Mouse (Mus musculus) urinary bladder, adult 18-20 months (tissue): ENCODE measurements around the gene Ttll3.

ENCODE experiments used
- DNase-seq, 2 experiments: peaks; one replicate each; pipeline ENCODE4 v3.0.0; 2022; ENCODE audit warnings: low spot score in 2 of 2, mixed read lengths in 2 of 2

Gene Ttll3

DNA sequence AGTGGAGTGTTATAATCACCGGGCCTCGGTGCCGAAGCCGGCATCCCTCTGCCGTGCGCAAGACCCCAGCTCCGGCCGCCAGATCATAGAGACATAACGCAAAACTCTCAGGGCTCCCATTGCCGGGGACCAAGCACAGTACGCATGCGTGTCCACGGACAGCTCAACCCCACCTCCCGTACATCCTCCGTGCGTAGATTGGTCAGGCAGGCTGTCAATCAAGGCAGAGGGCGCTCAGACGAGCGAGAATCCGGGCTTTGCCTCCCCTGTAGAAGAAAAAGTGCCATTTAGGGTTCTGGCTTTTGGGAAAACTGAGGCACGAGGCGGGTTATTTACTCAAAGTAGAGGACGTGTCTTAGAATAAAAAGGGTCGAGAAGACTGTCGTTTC, 30.1 kb downstream of the Ttll3 start, which contains the start of gene Rpusd3:
Gene Rpusd3 (minus strand): TSS at position 142 of the 389 bp plus-strand sequence.
- peak; percentile 97 for DNase-seq

DNA sequence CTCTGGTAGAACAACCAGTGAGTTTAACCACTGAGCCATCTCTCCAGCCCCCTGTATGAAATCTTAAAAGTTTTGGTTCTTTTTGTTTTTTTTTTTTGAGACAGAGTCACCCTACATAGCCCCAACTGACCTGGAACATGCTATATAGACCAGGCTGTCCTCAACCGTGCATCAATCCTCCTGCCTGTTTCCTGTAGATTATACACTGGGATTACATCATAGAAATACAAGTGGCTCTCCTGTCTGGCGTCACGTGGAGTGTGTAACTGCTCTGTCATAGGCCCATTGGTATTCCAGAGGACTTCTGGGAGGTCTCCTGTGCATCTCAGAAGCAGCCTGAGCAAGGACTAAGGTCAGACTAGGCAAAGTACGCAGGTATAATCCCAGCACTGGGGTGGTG, 33.9 kb downstream of the Ttll3 start:
- no peak for DNase-seq

DNA sequence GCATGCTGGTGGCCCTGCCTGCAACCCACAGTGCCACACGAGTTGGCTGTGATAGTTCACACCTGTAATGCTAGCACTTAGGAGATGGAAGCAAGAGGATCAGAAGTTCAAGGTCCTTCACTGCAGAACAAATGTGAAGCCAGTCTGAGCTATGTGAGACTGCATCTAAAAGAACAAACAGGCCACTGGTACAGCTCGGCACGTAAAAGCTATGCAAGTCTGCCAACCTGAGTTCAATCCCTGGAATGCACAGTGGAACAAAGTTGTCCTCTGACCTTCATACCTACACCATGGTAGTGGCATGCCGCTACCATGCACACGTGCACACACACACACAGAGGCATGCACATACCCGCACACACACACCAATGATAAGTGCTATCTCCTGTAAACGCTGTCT, 35.1 kb downstream of the Ttll3 start:
- no peak for DNase-seq

DNA sequence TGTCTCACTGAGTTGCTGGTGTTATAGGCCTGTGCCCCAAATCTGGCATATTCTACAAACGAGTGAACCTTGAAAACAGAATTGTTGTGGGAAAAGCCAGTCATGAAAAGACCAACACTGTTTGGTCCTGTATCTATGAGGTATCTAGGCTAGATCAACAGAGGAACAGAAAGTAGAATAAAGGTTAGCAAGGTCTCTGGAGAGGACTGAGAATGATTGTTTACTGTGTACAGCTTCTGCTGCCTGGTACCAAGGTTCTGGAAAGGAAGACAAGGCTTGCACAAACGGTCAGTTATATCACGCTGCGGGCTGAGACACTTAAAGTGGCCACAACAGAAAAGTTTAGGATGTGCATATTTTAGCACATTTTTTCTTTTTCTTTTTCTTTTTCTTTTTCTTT, 37.6 kb downstream of the Ttll3 start:
- no peak for DNase-seq

DNA sequence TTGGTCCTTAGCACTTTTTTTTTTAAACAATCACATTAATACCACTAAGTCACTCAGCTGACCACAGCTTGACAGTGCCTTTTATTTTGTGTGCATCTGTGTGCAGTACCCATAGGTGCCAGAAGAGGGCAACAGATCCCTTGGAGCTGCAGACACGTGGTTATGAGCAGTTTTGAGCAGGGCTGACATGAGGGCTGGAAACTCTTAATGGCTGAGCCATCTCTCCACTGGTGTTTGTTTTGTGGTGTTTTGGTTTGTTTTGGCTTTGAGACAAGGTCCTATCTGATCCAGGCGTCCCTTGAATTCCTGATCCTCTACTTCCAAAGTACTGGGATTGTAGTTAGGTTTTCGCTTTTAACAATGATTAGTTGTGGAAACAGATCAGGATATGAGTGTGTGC, 38.3 kb downstream of the Ttll3 start:
- DNase-seq, result no peak

DNA sequence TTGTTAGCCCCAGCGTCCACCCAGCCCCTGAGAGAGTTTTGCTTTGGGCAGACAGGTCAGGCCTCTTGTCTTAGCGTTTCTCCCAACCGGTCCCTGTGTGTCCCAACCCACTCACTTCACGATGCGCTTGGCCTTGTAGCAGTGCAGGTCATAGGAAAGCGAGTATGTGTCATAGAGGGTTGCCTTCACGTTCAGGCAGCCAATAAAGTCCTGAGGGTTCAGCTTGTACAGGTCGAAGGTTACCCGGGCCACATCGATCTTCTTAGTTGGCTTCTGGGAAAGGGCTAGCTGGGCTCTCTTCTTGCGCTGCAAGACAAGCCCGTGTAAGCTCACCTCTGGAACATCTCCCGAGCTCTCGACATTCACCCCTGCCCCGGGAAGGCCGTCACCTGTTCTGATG, 38.9 kb downstream of the Ttll3 start:
- no peak for DNase-seq

DNA sequence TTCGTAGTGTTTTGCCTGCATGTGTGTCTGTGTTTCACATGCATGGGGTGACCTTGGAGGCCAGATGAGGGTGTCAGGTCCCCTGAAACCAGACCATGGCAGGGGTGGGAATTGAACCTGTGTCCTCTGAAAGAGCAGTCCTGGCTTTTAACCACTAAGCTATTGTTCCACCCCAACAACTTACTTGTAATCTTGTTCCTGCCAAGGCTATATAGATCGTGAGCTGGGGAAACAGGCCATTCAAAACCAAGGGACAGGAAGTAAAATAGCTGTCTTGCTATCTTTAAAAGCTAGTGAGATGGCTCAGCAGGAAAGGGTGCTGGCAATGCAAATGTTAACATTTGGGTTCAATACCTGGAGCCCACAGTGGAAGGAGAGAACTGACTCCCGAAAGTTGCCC, 40.9 kb downstream of the Ttll3 start:
- DNase-seq, result no peak

DNA sequence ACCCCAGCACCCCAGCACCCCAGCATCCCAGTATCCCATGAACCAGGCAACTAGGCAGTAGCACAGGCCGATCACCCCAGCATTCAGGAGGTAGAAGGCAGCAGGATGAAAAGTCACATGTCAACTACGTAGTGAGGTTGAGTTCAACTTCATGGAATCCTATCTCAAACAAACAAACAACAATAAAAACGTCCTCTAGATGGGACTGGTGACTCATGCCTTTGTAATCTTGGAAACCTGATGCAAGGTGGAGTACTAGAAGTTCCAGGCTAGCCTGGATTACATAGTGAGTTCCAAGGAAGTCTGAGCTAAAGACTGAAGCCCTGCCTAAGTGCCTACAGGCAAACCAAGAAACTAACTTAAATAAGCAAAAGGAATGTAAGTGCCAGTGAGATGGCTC, 41.8 kb downstream of the Ttll3 start:
- no peak for DNase-seq

DNA sequence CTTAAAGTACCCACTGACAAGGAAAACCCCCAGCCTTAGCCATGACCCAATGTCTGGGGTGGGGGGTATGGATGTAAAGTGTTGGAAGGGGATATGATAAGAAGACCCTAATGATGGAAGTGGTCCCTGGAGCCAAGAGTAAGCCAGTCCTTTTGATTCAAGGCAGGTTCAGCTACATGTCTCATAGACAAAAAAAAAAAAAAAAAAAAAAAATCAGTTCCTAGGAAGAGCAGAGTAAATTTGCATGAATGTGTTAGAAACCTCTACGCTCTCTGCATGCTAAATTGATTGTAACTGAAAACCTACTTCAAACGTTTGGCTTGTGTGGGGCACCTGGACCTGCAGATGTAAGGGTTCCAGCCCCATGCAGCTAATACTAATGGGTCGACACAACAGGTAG, 42.7 kb downstream of the Ttll3 start:
- DNase-seq, result no peak

DNA sequence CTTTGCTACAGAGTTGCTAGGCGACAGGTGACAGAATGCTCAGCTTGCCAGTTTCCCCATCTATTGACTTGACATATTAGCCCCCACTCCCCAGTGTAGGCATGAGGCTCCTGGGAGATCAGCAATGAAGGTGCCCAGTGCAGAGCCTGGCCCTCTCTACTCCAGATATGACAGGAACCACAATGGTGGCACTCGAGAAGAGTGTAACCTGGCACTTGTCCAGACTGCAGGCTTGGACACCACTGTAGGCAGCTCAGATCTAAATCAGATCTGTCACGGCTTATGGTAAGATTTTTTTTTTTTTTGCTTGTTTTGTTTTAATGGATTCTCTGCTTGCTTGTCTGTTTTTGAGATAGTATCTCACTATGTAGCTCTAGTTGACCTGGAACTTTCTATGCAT, 44.6 kb downstream of the Ttll3 start:
- DNase-seq, result no peak

DNA sequence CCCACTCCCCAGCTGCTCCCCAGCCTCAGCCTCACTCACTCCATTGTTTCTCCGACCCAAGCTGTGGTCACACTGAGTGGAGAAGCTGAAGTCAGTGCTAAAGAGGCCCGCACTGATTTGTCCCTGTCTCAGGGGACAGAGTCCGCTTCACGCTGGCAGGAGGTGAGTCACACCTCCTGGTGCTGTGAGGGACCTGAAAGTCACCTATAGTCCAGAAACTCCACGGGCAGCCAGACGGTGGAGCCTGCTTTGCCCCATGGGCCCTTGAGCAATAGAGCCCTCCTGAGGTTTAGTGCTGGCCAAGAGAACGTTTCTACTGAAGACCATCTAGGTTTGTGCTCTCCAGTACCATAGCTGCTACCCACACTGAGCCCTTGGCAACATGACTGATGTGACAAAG, 45.6 kb downstream of the Ttll3 start:
- no peak for DNase-seq

DNA sequence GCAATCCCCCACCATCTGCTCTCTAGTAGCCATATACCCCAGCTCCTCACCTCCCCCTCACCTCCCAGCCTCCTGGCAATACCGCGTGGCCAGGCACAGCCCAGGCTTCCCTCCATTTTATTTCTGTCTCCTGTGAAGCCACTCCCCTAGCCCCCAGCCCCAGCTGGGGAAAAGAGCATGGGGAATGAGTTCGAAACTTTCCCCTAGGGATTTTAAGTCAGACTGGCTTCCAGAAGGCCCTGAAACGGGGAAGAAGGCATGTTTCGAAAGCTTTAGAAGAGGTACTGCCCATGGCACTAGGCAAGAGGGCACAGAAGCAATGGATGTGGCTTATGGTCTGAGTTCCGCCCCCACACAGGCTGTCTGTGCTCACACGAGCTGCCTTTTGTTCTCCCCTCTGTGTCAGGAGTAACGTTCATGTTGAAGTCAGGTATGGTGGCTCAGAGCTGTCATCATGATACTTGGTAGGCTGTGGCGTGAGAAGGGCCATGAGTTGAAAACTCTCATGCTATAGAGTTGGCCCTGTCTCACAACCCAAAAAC, 46.7 kb downstream of the Ttll3 start, which contains the start of gene Cidec:
Gene Cidec (minus strand): TSS at position 97 of the 542 bp plus-strand sequence.
- DNase-seq, result no peak

DNA sequence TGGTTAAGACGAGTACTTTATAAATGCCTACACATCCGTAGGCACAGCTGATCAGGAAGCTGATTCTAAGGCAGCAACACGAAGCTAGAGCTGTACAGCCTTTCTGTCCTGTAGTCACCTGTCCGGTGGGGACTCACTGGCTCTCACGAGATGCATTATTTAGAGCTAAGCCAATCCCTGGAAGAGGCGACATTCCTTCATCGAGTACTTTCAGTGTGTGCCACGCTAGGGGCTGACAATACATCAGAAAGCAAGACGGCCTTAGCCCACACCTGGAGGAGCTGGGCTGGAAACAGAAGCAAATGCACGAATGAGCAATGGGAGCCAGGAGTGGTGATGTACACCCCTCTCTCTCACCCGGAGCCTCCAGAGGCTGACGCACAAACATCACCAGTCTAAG, 48.1 kb downstream of the Ttll3 start:
- no peak for DNase-seq

DNA sequence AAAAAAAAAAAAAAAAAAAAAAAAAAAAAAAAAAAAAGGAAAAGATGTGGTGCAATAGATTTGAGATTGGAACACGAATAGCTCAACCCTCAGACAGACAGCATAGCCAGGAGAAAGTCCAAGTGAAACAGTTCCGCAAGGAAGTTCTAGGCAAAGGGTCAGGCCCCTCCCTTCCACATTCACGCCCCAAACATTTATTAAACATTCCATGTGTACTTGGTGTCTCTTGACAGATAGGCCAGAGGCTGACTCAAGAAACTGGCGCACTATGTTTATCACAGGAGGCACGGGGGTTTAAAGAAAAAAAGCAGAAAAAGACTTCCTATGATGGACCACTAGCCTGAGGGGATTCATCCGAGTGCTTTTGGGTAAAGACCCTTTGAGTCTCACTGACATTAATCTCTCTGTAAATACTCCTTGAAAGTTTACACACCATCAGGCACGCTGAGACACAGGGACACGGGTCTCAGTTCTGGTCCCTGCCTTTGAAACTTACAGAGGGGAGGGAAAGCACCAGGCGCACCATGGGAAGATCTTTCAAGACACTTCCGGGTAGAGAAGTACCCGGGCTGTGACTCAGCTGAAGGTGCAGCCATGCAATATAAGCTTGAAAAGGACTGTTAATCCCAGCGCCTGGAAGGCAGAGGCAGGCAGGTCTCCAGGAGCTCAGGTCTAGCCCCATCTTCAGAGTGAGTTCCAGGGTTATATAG, 49.8 kb downstream of the Ttll3 start:
- DNase-seq, result no peak

DNA sequence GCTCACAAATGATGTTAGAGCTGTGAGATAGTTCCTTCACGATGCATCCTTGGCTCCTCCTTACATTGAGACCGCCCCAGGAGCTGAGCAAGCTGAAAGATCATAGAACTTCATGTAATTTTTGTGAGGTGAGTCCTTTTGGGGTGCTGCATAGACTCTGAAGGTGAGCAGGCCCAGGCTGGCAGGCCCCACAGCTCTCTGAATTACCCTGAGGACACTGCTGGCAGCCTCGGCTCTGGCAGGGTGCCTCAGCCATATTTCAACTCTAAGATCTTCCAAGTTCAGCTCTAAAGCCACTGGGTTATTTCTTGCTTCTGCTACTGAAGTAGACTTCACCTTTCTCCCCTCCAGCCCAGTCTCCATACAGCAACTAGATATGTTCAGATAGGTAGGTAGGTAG, 51.6 kb downstream of the Ttll3 start:
- DNase-seq, result no peak

DNA sequence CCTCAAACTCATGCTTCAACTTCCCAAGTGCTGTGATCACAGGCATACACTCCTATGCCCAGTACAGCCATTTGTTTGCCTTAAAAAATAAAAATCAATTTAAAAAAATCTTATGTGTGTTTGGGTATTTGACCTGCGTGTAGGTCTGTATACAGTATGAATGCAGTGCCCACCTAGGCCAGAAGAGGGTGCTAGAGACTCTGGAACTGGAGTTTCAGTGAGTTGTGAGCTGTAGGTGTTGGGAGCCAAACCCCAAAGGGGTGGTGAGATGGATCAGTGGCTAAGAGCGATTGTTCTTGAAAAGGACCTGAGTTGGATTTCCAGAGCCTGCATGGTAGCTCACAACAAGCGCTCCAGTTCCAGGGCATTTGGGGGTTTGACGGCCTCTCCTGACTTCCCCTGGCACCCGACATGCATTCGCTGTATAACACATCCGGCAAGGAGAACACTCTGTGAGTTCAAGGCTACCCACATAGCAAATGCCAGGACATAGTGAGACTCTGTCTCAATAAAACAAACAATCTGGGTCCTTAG, 52.2 kb downstream of the Ttll3 start:
- peak in 1 of 2 experiments; percentile 56 for DNase-seq

DNA sequence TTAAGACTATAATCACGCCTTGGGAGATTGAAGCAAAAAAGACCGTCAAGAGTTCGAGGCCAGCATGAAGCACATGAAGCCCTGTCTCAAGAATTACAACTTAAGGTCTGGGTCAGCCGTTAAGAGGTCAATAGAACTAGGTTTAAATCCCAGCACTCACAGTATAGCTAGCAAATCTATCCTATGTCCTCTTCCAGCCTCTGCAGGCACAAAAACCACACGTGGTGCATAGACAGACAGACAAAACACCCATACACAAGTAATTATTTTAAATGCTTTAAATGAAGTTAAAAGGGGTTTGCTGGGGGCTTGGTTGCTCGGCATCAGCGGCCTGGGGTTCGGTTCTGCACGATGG, 53.0 kb downstream of the Ttll3 start:
- no peak for DNase-seq

DNA sequence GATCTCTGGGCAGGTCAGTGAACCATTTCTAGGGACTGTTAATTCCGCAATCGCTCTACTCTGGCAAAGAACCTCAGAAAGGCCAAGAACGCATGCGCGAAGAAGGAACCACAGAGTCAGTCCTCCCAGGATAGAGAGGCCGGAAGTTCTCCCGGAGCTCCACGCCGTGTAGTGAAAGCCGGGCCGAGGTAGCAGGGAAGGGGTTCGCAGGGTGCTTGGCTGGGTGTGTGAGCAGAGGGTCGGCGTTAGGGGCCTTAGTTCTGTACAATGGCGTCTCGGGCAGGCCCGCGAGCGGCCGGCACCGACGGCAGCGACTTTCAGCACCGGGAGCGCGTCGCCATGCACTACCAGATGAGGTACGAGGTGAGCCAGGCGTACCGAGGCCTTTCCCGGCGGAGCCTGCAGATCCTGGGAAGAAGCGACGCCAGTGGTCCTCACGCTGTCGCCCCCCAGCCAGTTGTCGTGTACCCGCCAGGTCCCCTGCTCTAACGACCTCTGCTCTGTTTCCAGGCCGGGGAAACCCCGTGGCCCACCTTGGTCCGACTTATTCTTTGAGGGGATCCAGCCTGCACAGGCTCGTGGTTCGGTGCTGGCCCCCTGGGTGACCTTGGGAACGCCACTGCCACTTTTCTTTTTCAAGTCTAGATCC, 53.5 kb downstream of the Ttll3 start, which contains the start of gene Jagn1:
Gene Jagn1 (plus strand): TSS at position 128 of the 649 bp plus-strand sequence.
- peak; percentile 88 to 92 for DNase-seq

DNA sequence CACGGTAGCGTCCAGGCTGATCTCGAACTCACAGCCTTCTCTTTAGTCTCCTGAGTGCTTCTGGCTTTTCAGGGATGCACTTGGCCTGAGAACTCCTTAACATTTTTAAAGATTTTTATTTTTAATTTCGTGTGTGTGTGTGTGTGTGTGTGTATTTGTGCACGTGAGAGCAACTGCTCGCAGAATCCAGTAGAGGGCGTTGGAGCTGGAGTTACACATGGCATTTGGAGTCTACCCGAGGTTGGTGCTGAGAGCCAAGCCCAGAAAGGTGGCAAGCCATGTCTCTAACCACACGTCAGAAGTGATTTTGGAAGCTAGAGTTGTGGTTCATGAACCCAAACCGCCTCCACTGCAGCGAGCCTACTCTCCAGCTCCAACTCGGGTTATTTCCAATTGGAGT, 54.0 kb downstream of the Ttll3 start:
- no peak for DNase-seq

DNA sequence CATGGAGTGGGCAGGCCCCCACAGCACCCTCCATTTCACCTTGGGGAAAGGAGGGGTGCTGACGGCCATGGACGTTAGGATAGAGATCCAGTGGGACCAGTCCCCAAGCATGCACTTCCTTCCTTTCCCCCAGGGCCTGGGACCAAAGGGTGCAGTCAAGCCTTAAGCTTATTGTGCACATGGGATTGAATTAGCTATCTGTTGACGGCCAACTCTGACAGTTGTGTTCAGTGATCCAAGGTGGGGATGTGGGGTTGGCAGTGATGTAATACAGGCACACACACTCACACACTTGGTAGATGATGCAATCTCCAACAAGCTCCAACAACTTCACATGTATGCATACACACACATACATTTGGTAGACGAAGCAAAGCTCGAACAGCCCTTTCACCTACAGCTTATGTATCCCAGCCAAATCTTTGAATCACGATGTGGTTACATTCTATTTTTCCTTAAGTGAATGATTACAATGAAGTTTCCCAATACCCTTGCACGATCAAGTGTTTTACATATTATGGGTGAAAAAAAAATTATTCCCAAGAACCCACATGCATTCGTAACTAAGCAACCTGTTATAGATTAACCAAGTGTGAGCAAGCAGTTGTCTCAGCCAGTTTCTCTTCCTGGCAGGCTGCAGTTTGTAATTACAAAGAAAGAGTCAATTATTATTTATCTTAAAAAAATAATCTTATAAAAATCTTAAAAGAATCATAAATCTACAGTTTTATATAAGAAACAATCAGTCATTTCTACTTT, 55.3 kb downstream of the Ttll3 start:
- no peak for DNase-seq

DNA sequence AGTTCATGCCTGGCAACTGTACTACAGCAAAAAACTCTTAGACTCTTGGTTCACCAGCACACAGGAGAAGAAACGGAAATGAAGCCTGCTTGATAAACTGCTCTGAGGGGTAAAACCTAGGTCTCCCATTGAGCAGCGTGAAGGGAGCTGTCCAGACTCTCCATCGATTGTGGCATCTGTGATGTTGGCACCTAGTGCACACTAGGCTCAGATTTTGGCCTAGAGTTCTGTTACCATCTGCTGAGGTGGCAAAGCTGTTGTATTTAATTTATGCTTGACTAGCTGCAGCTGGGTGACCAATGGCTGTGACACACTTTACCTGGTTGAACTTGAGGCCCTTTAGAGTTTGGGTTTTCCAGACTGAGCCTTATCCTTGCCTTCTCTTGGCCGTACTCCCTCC, 58.6 kb downstream of the Ttll3 start:
- DNase-seq, result no peak

DNA sequence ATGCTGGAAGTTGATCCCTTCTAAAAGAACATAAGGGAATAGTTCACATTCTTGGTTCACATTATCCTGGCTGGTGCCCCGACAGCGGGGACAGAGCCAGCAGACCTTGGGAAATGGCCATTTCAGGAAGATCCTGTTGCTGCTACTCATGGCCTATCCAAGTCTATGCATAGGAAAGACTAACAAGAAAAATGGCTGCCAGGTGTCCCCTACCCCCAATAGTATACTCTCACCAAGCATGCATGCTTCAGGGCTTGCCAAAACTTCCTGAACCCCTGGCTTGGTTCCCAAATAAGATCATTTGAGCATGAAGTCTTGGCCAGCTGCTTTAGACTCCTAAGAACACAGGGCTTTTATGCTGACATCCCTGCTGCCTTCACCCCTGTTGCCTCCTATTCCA, 62.8 kb downstream of the Ttll3 start:
- DNase-seq, result no peak
